Mouse (Mus musculus): ENCODE data around the gene Cd163. TPM values are rescaled to one million over a fixed set of nuclear protein-coding genes. Genes with fewer than 3 reads are reported as not detected.
"Not testable (repeated sequence)": the region's sequence is repeated elsewhere in the genome, so short reads cannot be mapped to it uniquely, and the experiment has no call there.

Cd163 gene
- 1.1 TPM in 2 replicates for polyA plus RNA-seq (2015; fragmentation: Nextera tagmentation; extraction: Ambion mirVana)

- no peak for DNase-seq (ENCODE audit: low spot score)
Measured at GRCm38 (mm10) chr6:124304356-124304755, at the start of gene Cd163. Gene Cd163, plus strand, starts transcription at chr6:124304656.

DNA sequence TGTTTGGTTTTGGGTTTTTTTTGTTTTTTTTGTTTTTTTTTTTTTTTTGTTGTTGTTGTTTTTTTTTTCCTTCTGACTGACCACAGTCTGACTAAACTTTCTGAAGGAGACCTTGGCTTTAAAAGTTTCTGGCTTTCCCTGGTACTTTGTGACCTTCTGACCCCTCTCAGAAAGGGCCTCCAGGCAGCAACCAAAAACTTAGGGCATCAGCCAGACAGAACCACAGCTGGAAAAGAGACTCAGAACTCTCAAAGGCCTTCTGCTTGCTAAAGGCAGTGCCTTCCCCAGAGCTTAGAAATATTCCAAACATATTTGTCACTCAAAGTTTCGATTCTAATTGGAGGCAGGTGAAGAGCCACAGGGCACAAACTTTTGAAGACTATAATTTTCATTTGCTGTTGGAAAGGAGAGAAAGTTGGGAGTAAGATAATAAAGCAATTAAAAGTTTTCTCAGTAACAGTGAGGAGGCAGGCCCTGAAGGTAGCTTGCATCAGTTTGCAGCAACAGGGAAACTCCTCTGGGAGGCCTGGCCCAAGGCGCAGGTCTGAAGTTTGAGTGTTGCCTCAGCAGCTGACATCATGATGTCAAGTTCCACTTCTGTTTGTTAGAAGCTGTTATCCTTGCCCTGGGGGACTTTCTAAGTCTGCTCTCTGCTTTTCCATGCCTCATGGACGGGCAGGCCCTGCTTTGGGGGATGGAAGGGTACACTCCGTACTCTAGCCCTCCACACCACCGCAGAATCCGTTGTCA lies 48.6 kb upstream of the Cd163 start:
- DNase-seq (ENCODE audit: low spot score), result no peak

- DNase-seq (ENCODE audit: low spot score), result peak; percentile 63
Measured at GRCm38 (mm10) chr6:124260198-124260931, 44.1 kb upstream of the Cd163 start.

DNA sequence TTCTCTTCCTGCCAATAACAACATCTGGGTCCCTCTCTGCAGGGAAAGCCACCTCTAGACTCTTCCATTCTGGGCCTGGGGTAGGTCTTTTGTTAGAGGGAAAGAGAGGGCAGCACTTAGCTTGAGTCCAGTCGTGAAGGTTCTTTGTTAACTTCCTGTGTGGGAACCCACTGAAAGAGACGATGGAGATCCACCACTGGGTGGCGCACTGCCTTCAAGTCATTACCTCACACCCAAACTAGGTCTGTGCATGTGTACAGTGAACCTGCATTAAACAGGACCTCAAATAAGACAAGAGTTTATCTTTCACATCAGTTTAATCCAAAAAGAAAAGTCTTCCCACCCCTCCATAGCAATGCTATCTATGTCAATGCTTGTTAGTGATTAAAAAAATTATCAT lies 41.8 kb upstream of the Cd163 start:
- DNase-seq (ENCODE audit: low spot score), result peak; percentile 75

DNA sequence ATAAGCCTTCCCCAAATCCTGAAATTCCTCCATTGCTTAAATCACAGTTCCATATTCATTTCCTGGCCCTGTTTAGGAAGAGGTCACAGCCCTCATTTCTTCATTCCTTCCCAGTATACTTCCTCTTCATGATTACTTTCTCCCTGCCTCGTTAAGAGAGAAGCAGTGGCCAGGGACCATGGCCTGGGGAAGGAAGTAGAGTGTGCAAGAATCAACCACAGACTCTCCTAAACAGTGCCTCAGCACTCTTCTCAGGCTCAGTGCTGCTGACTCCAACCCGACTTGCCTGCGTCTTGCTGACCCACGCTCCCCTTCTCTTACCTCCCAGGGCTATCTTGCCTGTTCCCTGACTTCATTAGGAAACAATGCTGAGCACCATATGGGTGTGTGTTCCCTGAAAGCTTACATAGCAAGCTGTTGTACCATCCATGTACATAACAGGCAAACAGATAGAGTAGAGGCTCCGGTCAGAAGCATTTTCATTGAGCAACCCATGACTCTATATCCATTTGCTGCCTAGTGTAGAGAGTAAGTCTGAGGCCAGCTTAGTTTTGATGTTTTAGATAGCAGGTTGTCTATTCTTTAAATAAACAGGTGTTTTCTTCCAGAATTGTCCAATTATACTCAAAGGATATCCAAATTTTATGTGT lies 31.1 kb upstream of the Cd163 start:
- DNase-seq (ENCODE audit: low spot score), result no peak

DNA sequence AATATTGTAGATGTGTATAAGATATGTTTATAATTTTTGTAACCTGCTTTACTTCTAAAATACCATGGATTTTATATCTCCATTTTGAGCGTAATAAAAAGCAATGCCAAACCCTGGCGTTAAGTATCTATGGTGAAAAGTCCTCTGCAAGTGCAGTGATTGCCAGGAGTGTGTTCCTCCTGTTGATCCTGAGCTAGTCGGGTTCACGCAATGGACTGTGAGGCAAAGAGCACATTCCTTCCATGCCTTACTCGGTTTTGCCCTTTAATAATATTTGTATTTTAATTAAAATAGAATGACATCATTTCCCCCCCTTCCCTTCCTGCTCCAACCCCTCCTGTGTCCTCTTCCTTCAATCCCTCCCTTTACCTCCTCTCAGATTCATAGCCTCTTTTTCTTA lies 26.8 kb upstream of the Cd163 start:
- no peak for DNase-seq (ENCODE audit: low spot score)

- no peak for DNase-seq (ENCODE audit: low spot score)
Measured at GRCm38 (mm10) chr6:124278291-124278690, 26.2 kb upstream of the Cd163 start.

DNA sequence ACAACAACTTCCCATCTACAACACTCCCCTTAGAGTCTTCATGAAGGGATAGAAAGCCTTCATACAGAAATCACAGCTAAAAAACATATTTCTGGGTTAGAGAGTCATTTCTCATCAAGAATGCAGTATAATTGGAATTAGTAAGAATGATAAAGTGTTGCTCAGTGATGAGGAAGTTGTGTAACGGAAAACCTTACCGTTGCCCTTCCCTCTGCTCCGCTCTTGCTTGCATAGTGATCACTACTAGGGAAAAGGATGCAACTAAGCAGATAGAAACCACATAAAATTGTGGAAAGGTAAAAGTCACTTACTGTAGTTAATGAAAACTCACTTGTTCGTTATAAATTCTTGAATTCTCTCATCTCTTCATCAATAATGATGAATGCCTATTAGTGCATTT lies 21.7 kb upstream of the Cd163 start:
- DNase-seq (ENCODE audit: low spot score), result no peak

DNA sequence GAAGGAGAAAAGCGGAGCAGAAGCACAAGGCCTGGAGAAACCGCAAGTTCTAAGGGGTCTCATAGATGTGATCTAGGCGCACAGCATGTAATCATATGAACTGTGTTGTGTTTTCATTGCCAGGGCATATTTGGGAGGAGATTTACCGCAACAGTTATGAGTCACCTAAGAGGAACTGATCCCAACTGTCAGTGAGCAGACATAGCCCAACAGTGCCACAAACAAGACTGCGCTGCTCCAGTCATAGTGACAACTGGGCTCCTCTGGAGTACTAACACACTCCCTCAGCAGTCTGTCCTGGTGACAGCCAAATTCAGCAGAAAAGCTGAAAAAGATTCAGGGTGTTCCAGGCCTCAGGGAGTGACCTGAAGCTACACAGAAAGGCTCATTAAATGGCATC lies 7.1 kb upstream of the Cd163 start:
- DNase-seq (ENCODE audit: low spot score), result not testable (repeated sequence)

- no peak for DNase-seq (ENCODE audit: low spot score)
Measured at GRCm38 (mm10) chr6:124301447-124302192, 2.8 kb upstream of the Cd163 start.

DNA sequence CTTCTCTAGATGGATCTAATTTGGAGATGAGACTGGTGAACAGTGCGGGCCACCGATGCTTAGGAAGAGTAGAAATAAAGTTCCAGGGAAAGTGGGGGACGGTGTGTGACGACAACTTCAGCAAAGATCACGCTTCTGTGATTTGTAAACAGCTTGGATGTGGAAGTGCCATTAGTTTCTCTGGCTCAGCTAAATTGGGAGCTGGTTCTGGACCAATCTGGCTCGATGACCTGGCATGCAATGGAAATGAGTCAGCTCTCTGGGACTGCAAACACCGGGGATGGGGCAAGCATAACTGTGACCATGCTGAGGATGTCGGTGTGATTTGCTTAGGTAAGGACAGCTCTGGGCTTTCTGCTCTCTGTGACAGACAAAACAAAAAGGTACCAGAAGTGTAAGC lies 4.5 kb downstream of the Cd163 start:
- DNase-seq (ENCODE audit: low spot score), result no peak

DNA sequence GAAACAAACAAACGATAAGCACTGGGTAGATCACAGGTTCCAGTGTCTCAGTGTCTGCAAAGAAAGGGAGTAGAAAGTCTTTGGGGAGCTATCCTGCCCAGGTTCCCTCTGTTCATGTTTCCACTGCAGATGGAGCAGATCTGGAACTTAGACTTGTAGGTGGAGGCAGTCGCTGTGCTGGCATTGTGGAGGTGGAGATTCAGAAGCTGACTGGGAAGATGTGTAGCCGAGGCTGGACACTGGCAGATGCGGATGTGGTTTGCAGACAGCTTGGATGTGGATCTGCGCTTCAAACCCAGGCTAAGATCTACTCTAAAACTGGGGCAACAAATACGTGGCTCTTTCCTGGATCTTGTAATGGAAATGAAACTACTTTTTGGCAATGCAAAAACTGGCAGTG lies 7.8 kb downstream of the Cd163 start:
- no peak for DNase-seq (ENCODE audit: low spot score)

DNA sequence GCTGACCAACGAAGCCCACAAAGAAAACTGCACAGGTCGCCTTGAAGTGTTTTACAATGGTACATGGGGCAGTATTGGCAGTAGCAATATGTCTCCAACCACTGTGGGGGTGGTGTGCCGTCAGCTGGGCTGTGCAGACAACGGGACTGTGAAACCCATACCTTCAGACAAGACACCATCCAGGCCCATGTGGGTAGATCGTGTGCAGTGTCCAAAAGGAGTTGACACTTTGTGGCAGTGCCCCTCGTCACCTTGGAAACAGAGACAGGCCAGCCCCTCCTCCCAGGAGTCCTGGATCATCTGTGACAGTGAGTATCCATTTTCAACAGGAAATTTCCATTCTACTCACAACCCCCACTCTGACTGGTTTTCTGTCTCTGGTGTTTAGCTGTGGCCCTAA lies 15.9 kb downstream of the Cd163 start:
- DNase-seq (ENCODE audit: low spot score), result no peak

GRCm38 (mm10) chr6:124321481-124322475 lies 17.3 kb downstream of the Cd163 start:
- no peak for DNase-seq (ENCODE audit: low spot score)

DNA sequence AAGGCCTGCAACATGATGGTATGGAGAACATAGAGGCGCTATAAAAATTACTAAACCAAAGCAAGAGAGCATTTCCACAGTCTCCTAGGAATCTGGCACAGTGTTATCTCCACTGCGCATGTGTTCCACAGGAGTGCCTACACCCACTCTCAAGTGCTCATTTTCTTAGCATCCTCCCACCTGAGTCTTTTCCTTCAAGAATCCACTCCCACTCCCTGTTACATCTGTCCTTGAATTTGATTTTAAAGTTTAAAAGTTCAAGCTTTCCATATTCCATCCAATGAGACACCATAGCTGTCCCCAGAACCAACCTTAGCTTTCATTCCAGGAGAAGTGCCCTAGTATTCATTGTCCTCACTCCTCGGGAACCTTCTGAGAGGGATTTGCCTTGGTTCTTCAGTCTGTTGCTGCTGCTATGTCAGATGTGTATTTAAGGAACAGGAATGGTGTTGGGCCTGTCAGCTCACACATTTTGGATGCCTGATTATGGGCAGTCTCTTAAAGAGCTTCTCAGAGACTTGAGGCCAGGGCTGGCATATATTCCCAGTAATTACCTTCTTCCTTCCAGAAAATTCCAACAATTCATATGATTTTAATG lies 24.0 kb downstream of the Cd163 start:
- no peak for DNase-seq (ENCODE audit: low spot score)

GRCm38 (mm10) chr6:124329622-124330021 lies 25.2 kb downstream of the Cd163 start:
- no peak for DNase-seq (ENCODE audit: low spot score)

- no peak for DNase-seq (ENCODE audit: low spot score)
Measured at GRCm38 (mm10) chr6:124345096-124345495, 40.6 kb downstream of the Cd163 start.

DNA sequence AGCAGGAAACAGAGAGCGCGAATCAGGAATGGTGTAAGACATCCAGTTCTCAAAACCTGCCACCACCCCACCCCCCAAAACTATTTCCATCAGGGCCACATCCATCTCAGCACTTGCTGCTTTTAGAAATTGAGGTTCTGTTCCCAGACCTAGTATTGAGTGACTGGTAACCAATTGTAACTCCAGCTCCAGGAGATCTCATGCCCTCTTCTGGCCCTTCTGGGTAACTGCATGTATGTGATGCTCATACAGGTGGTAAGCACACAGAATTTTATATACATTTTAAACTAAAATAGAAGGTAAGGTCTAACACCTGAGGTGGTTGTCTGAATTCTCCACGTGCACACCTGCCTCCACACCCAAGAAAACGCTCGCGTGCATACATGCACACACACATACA lies 42.2 kb downstream of the Cd163 start:
- DNase-seq (ENCODE audit: low spot score), result no peak

DNA sequence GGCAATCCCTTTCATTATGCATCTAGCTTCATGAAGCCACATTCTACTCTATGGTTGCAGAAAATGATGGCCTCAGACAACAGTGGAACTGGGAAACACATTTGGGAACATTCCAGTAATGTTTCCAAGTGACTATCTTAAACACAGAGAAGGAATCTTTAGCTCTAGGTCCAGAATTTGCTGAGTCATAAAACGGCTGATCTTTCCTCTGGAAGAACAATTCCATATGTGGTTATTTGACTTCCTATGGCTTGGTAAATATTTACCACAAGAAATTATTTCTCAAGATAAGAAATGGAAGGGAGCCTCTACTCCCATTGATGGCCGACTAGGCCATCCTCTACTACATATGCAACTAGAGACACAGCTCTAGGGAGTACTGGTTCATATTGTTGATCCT lies 48.8 kb downstream of the Cd163 start:
- DNase-seq (ENCODE audit: low spot score), result no peak

DNA sequence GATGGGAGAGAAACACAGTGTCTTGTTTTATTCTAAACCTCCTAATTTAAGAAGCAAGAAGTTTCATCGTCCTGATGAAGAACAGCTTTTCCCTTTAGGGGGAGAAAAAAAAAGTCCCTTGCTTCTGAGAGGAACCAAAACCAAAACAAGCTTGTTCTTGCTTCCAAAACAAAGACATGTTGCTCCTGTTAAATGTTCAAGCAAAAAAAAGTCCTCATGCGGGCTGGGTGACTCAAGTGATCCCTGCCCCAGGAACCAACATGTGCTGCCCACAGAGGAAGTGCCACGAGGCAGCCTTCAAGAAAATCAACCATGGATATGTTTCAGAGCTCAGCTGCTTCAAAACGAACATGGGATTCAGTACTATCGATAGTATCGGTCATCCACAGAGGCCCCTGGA lies 54.5 kb downstream of the Cd163 start:
- DNase-seq (ENCODE audit: low spot score), result no peak
